26 mouse cellular contexts compared by ENCODE assay signal in genomic region chr14:33073355-33073754, GRCm38 (mm10).
"Had no signal": no experiment of that assay in that cellular context is flagged by ENCODE, and none has a peak within 500 bp of the region (broad histone marks: within the 10 kb centered on the region; RNA-seq: fewer than 3 reads in every experiment).

No protein-coding gene starts in this region.

- ATAC-seq: forebrain, embryonic 13.5 days; forebrain, embryonic 14.5 days; forebrain, embryonic 15.5 days; forebrain, embryonic 16.5 days; forebrain, postnatal 0 days had no signal

- H3K9ac ChIP-seq: embryonic facial prominence, embryonic 12.5 days; embryonic facial prominence, embryonic 13.5 days; embryonic facial prominence, embryonic 15.5 days; forebrain, embryonic 12.5 days; forebrain, embryonic 13.5 days; forebrain, embryonic 15.5 days; forebrain, postnatal 0 days had no signal

- H3K36me3 ChIP-seq: embryonic facial prominence, embryonic 10.5 days; embryonic facial prominence, embryonic 12.5 days; embryonic facial prominence, embryonic 13.5 days; embryonic facial prominence, embryonic 15.5 days; forebrain, embryonic 10.5 days; forebrain, embryonic 12.5 days; forebrain, embryonic 15.5 days had no signal

- H3K27ac ChIP-seq: embryonic facial prominence, embryonic 10.5 days; embryonic facial prominence, embryonic 12.5 days; embryonic facial prominence, embryonic 13.5 days; embryonic facial prominence, embryonic 15.5 days; forebrain, embryonic 10.5 days; forebrain, embryonic 12.5 days; forebrain, embryonic 13.5 days; forebrain, embryonic 15.5 days; gastrocnemius, adult 2 months; heart, adult 2 months had no signal

- H3K9me3 ChIP-seq: embryonic facial prominence, embryonic 10.5 days; embryonic facial prominence, embryonic 12.5 days; embryonic facial prominence, embryonic 13.5 days; embryonic facial prominence, embryonic 15.5 days; forebrain, embryonic 10.5 days; forebrain, embryonic 12.5 days; forebrain, embryonic 13.5 days; forebrain, embryonic 15.5 days had no signal

- H3K4me3 ChIP-seq: embryonic facial prominence, embryonic 10.5 days; embryonic facial prominence, embryonic 12.5 days; embryonic facial prominence, embryonic 13.5 days; embryonic facial prominence, embryonic 15.5 days; erythroblast, embryonic 14.5 days; forebrain, embryonic 10.5 days; forebrain, embryonic 12.5 days; forebrain, embryonic 13.5 days; forebrain, embryonic 15.5 days; gastrocnemius, adult 2 months; heart, adult 2 months had no signal

- DNase-seq: cerebellum, adult 9-10 months; cerebellum, adult 9-11 months; cerebellum, postnatal 10 days; cerebellum, postnatal 14 days; cerebellum, postnatal 25 days; cerebellum, postnatal 36 days; embryo, embryonic 11 days; forebrain, postnatal 0 days; gastrocnemius, adult 2 months; gastrocnemius, postnatal 10 days; gastrocnemius, postnatal 14 days; gastrocnemius, postnatal 25 days; gastrocnemius, postnatal 36 days; heart, adult 18-20 months; heart, adult 2 months had no signal

- H3K27me3 ChIP-seq: embryonic facial prominence, embryonic 12.5 days; embryonic facial prominence, embryonic 13.5 days; forebrain, embryonic 13.5 days had no signal

- H3K4me1 ChIP-seq: embryonic facial prominence, embryonic 10.5 days; embryonic facial prominence, embryonic 12.5 days; embryonic facial prominence, embryonic 13.5 days; embryonic facial prominence, embryonic 15.5 days; forebrain, embryonic 10.5 days; forebrain, embryonic 12.5 days; forebrain, embryonic 13.5 days; forebrain, embryonic 15.5 days had no signal

- H3K4me2 ChIP-seq: embryonic facial prominence, embryonic 12.5 days; embryonic facial prominence, embryonic 13.5 days; embryonic facial prominence, embryonic 15.5 days; forebrain, embryonic 12.5 days; forebrain, embryonic 13.5 days; forebrain, embryonic 15.5 days had no signal
